Mouse (Mus musculus) midbrain, embryonic 15.5 days (tissue): Measurements from ENCODE around the gene Atp2b2. TPM values are rescaled to one million over a fixed set of nuclear protein-coding genes. Genes with fewer than 3 reads are reported as not detected.

Source experiments
- ATAC-seq: fragments of 200-750 bp; cut with Nextera tagmentation; replicated peaks from 2 replicates; pipeline ENCODE4 v1.8.0; 2017; ENCODE audit warnings: moderate TSS enrichment
- H3K27ac ChIP-seq: fragments of 300-500 bp; sonication (generic); 2 replicates; pipeline ENCODE4 v1.5.1; 2015; ENCODE audit warnings: mild to moderate bottlenecking, inconsistent platforms
- H3K27me3 ChIP-seq: fragments of 300-500 bp; sonication (generic); replicated peaks from 2 replicates; pipeline ENCODE4 v1.6.1; 2015; ENCODE audit warnings: inconsistent platforms
- H3K36me3 ChIP-seq: fragments of 300-500 bp; sonication (generic); replicated peaks from 2 replicates; pipeline ENCODE4 v1.6.1; 2015; ENCODE audit warnings: inconsistent platforms
- H3K4me1 ChIP-seq: fragments of 300-500 bp; sonication (generic); 2 replicates; pipeline ENCODE4 v1.6.1; 2015; ENCODE audit warnings: inconsistent platforms
- H3K4me2 ChIP-seq: fragments of 300-500 bp; sonication (generic); 2 replicates; pipeline ENCODE4 v1.6.1; 2015; ENCODE audit warnings: inconsistent platforms, mild to moderate bottlenecking, moderate library complexity
- H3K4me3 ChIP-seq: fragments of 300-500 bp; sonication (generic); 2 replicates; pipeline ENCODE4 v1.5.1; 2015; ENCODE audit warnings: mild to moderate bottlenecking, inconsistent platforms
- H3K9ac ChIP-seq: fragments of 300-500 bp; sonication (generic); 2 replicates; pipeline ENCODE4 v1.6.1; 2015; ENCODE audit warnings: mild to moderate bottlenecking, inconsistent platforms
- H3K9me3 ChIP-seq: fragments of 300-500 bp; sonication (generic); 2 replicates; pipeline ENCODE4 v1.6.1; 2016; ENCODE audit warnings: inconsistent platforms
- WGBS: fragments of 180-500 bp; shearing (Covaris S2); methylation state at CpG from one replicate; pipeline ENCODE4 v1.1.7; 2015; ENCODE audit warnings: mixed read lengths; 5-methylcytosine and 5-hydroxymethylcytosine counted together
- polyA plus RNA-seq: library from polyadenylated mRNA; unstranded; fragments of >200 nt; fragmentation: Nextera tagmentation; extraction: Ambion mirVana; gene quantifications from 2 replicates; pipeline ENCODE4 v1.2.1, GENCODE M21; 2015

Gene Atp2b2
- polyA plus RNA-seq, 1 experiment from 2014 or later: 25.9 TPM

GRCm38 (mm10) chr6:113836545-113836944 is 205.9 kb downstream of the Atp2b2 start:
- no peak for ATAC-seq
- WGBS: 83% methylated on average over 3 of the region's 3 CpGs
- Histone ChIP-seq H3K27ac (no peak overlapping the region), H3K4me1 (no peaks in the 10 kb centered on the region), H3K9me3 (no peaks in the 10 kb centered on the region), H3K4me2 (no peak overlapping the region), H3K4me3 (no peak overlapping the region), H3K36me3 (no peaks in the 10 kb centered on the region), H3K9ac (no peak overlapping the region), H3K27me3 (no peaks in the 10 kb centered on the region)

- Histone ChIP-seq H3K9me3 (no peaks in the 10 kb centered on the region), H3K27me3 (no peaks in the 10 kb centered on the region), H3K4me3 (no peak overlapping the region), H3K27ac (no peak overlapping the region), H3K4me1 (peaks cover 5% of the 10 kb centered on the region; the same call in 1 of the 2 replicates), H3K36me3 (no peaks in the 10 kb centered on the region), H3K4me2 (no peak overlapping the region), H3K9ac (no peak overlapping the region)
- no peak for ATAC-seq
- WGBS: 96% methylated on average over 2 of the region's 2 CpGs
These were observed 211.9 kb downstream of the Atp2b2 start for GRCm38 (mm10) chr6:113830463-113830862.

DNA sequence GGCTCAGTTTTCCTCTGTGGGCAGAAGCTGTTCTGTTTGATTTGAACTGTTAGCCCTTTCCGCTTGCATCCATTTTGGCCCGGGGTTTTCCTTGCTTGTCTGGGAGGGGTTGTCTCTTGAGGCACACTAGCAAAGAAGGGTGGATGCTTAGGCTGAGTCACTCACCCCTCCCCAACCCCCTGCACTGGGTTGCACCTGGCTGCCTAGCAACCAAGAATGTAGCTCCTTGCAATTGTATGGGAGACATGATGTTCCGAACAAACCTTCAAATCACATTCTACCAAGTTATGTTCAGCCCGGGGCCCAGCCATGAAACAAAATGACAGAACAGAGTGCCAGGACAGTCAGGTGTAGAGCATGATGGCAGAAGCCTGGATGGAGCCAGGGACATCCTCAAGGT is 215.1 kb downstream of the Atp2b2 start:
- Histone ChIP-seq H3K4me2 (no peak overlapping the region), H3K36me3 (no peaks in the 10 kb centered on the region), H3K27ac (no peak overlapping the region), H3K27me3 (no peaks in the 10 kb centered on the region), H3K9me3 (no peaks in the 10 kb centered on the region), H3K4me3 (no peak overlapping the region), H3K9ac (no peak overlapping the region), H3K4me1 (peaks cover 5% of the 10 kb centered on the region; the same call in 1 of the 2 replicates)
- WGBS: 78% methylated on average over 4 of the region's 4 CpGs
- no peak for ATAC-seq

DNA sequence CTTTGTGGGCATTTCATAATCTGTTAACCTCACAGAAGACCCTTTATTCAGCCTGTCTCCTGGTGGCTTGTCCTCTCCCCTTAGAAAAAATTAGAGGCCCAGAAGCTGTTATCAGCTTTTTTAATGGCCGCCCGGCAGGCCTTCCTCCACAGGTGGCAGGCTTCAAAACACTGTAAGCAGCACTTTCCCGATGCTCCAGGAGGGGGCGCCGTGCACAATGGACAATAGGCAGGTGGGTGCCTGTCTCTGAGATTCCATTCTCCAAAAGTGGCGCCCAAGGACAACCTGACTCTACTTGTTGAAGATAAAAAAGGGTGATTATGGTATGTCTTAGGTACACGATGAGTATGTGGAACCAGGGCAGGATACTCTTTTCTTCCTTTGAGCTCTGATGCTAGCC is 220.0 kb downstream of the Atp2b2 start:
- WGBS: 42% methylated on average over 7 of the region's 7 CpGs
- no peaks in the 10 kb centered on the region for H3K27me3 ChIP-seq
- no peak overlapping the region for H3K4me3 ChIP-seq
- H3K36me3 ChIP-seq: no peaks in the 10 kb centered on the region
- H3K27ac ChIP-seq: no peak overlapping the region
- no peak overlapping the region for H3K4me2 ChIP-seq
- ATAC-seq: no peak
- no peaks in the 10 kb centered on the region for H3K9me3 ChIP-seq
- peaks cover 3% of the 10 kb centered on the region; the same call in 1 of the 2 replicates for H3K4me1 ChIP-seq
- no peak overlapping the region for H3K9ac ChIP-seq

GRCm38 (mm10) chr6:113816690-113817089 is 225.7 kb downstream of the Atp2b2 start:
- no peak overlapping the region for H3K4me2 ChIP-seq
- no peak overlapping the region for H3K27ac ChIP-seq
- 93% methylated on average over 3 of the region's 3 CpGs for WGBS
- ATAC-seq: no peak
- H3K4me3 ChIP-seq: no peak overlapping the region
- no peaks in the 10 kb centered on the region for H3K9me3 ChIP-seq
- H3K27me3 ChIP-seq: no peaks in the 10 kb centered on the region
- 0 out of 2 replicates have a peak, but pooled peaks cover 5% of the 10 kb centered on the region for H3K36me3 ChIP-seq
- no peak overlapping the region for H3K9ac ChIP-seq
- no peaks in the 10 kb centered on the region for H3K4me1 ChIP-seq

DNA sequence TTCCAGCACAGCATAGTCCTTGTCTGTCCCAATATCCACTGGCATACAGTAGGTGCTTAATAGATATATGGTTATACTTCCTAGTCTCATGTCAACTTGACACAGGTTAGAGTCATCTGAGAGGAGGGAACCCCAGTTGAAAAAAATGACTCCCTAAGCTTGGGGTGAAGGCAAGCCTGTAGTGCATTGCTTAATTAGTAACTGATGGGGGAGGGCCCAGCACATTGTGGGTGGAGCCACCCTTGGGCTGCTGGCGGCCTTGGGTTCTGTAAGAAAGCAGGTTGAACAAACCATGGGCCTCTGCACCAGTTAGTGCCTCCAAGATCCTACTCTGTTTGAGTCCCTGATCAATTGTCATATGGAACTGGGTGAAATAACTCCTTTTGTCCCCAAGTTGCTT is 231.0 kb downstream of the Atp2b2 start:
- ATAC-seq: no peak
- no peak overlapping the region for H3K4me3 ChIP-seq
- no peak overlapping the region for H3K9ac ChIP-seq
- no peaks in the 10 kb centered on the region for H3K27me3 ChIP-seq
- H3K4me1 ChIP-seq: no peaks in the 10 kb centered on the region
- H3K4me2 ChIP-seq: no peak overlapping the region
- WGBS: 67% methylated on average over 1 of the region's 1 CpGs
- H3K27ac ChIP-seq: no peak overlapping the region
- H3K36me3 ChIP-seq: peaks cover 14% of the 10 kb centered on the region; the same call in 1 of the 2 replicates
- no peaks in the 10 kb centered on the region for H3K9me3 ChIP-seq

DNA sequence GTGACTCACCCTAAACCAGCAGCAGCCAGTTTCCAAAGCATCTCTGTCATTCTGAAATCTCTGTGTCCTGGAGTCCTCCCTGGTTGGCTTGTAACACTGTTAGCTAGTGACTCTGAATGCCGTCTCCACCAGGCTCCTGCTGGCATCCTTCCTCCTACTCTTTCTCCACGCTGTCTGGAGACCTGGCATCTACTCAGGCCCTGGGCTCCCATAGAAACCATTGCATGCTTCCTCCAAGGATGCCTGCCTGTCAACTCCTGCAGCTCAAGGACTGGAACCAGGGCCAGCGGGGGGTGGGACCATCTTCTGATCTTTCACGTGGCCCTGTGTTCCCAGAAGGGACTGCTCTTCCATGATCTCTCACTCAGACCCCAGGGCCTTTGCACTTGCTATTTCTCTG is 231.7 kb downstream of the Atp2b2 start:
- H3K9me3 ChIP-seq: peaks cover 2% of the 10 kb centered on the region; the same call in 1 of the 2 replicates
- peaks cover 22% of the 10 kb centered on the region for H3K36me3 ChIP-seq
- no peak overlapping the region for H3K9ac ChIP-seq
- no peaks in the 10 kb centered on the region for H3K27me3 ChIP-seq
- H3K4me3 ChIP-seq: no peak overlapping the region
- no peak overlapping the region for H3K27ac ChIP-seq
- H3K4me1 ChIP-seq: no peaks in the 10 kb centered on the region
- WGBS: 79% methylated on average over 4 of the region's 4 CpGs
- H3K4me2 ChIP-seq: no peak overlapping the region
- no peak for ATAC-seq

GRCm38 (mm10) chr6:113806241-113806640 is 236.2 kb downstream of the Atp2b2 start:
- no peaks in the 10 kb centered on the region for H3K4me1 ChIP-seq
- H3K9me3 ChIP-seq: peaks cover 8% of the 10 kb centered on the region
- H3K27me3 ChIP-seq: no peaks in the 10 kb centered on the region
- H3K9ac ChIP-seq: no peak overlapping the region
- ATAC-seq: no peak
- WGBS: 71% methylated on average over 5 of the region's 5 CpGs
- H3K4me2 ChIP-seq: no peak overlapping the region
- H3K27ac ChIP-seq: no peak overlapping the region
- no peak overlapping the region for H3K4me3 ChIP-seq
- peaks cover 48% of the 10 kb centered on the region for H3K36me3 ChIP-seq

GRCm38 (mm10) chr6:113801233-113801632 is 241.2 kb downstream of the Atp2b2 start:
- H3K27ac ChIP-seq: no peak overlapping the region
- H3K4me2 ChIP-seq: no peak overlapping the region
- no peak overlapping the region for H3K9ac ChIP-seq
- peaks cover 8% of the 10 kb centered on the region for H3K9me3 ChIP-seq
- no peaks in the 10 kb centered on the region for H3K27me3 ChIP-seq
- H3K4me3 ChIP-seq: no peak overlapping the region
- ATAC-seq: no peak
- peaks cover 32% of the 10 kb centered on the region for H3K36me3 ChIP-seq
- peaks cover 8% of the 10 kb centered on the region; the same call in 1 of the 2 replicates for H3K4me1 ChIP-seq

DNA sequence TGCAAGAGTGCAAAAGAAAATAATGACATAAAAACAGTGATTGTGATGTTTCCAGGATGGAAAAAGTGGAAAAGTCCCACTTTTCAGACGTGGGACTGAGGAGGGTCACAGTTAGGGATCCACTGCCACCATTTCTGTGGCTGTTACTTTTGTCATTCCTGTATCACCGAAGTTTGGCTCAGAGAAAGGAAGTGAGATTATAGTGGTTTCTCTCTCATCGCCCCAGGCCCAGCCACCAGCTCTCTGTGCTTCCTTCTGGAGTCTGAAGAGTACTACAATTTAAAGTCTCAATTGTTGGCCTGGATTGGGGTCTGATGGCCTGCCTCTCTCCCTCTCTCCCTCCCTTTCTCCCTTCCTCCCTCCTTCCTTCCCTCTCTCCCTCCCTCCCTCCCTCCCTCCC is 242.5 kb downstream of the Atp2b2 start:
- no peak overlapping the region for H3K9ac ChIP-seq
- no peak overlapping the region for H3K27ac ChIP-seq
- peaks cover 21% of the 10 kb centered on the region for H3K4me1 ChIP-seq
- no peaks in the 10 kb centered on the region for H3K9me3 ChIP-seq
- no peak for ATAC-seq
- WGBS: 72% methylated on average over 3 of the region's 3 CpGs
- H3K27me3 ChIP-seq: no peaks in the 10 kb centered on the region
- H3K36me3 ChIP-seq: peaks cover 19% of the 10 kb centered on the region
- H3K4me2 ChIP-seq: no peak overlapping the region
- H3K4me3 ChIP-seq: no peak overlapping the region

DNA sequence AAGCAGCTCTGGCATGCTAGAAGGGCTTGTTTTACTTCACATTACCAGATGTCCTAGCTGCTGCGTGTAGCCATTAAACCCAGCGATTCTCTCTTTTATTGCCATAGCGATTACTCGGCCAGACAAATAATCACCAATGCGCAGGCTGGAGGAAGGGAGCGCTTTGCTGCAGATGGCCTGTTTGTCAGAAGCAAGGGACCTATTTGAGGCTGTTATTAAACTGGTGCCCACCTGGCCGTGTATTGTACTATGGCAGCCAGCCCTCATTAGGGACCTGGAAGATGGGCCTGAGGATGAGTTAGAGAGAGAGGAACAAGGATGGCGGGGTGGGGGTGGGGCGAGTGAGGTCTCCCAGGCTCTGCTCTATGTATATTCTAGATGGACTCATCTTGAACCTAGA is 243.1 kb downstream of the Atp2b2 start:
- Histone ChIP-seq H3K9me3 (no peaks in the 10 kb centered on the region), H3K4me1 (peaks cover 22% of the 10 kb centered on the region), H3K4me2 (no peak overlapping the region), H3K36me3 (peaks cover 13% of the 10 kb centered on the region), H3K27me3 (no peaks in the 10 kb centered on the region), H3K9ac (no peak overlapping the region), H3K27ac (peak overlapping the region; percentile 14; the same call in 1 of the 2 replicates), H3K4me3 (no peak overlapping the region)
- WGBS: 43% methylated on average over 9 of the region's 9 CpGs
- ATAC-seq: no peak

DNA sequence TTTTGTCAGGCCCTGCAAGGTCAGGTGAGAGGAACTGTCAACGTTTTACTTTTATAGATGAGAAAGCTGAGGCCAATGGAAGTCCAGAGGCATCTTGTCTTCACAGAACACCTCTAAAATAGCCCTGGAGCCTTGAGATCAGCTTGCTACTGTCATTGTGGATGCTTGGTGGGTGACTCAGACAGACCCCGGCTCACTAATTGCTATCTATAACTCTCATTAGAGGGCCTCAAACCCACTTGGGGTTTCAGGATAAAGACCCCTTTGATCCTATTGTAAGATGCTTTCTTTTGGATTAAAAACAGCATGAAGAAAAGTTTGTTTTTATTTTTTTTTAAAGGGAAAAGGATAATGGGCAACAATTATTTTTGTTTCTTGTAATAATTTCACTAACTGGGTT is 243.5 kb downstream of the Atp2b2 start:
- H3K4me3 ChIP-seq: no peak overlapping the region
- no peak overlapping the region for H3K4me2 ChIP-seq
- no peak overlapping the region for H3K9ac ChIP-seq
- H3K27ac ChIP-seq: 0 out of 2 replicates have a peak overlapping the region, but pooled peaks have one; percentile 14
- no peaks in the 10 kb centered on the region for H3K9me3 ChIP-seq
- peaks cover 11% of the 10 kb centered on the region; the same call in 1 of the 2 replicates for H3K36me3 ChIP-seq
- H3K27me3 ChIP-seq: no peaks in the 10 kb centered on the region
- peaks cover 22% of the 10 kb centered on the region for H3K4me1 ChIP-seq
- WGBS: 17% methylated on average over 2 of the region's 2 CpGs
- no peak for ATAC-seq

DNA sequence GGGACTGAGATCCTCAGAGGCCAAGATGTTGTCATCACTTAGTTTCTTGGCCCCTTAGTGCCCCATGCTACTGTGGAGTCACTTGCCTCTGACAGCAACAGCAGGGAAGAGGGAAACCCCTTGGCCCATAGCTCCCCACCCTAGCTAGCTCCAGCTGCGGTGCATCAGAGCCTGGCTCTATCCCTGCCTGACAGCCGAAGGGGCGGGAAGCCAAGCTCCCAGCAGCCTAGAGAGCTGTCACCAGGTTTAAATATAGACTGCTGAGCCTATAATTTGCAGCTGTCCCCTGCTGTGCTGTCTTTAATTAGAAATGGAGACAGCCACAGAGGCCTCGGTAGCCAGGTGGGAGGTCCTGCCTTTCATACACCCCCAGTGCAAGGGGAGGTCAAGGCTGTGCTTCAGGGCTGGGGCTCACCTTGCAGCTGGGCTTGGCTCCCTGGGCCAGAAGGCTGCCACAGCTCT is 247.1 kb downstream of the Atp2b2 start:
- WGBS: 8% methylated on average over 4 of the region's 4 CpGs
- no peaks in the 10 kb centered on the region for H3K27me3 ChIP-seq
- H3K36me3 ChIP-seq: 0 out of 2 replicates have a peak, but pooled peaks cover 3% of the 10 kb centered on the region
- no peak overlapping the region for H3K4me3 ChIP-seq
- no peaks in the 10 kb centered on the region for H3K9me3 ChIP-seq
- peak; percentile 39; the same call in 1 of the 2 replicates for ATAC-seq
- peaks cover 22% of the 10 kb centered on the region for H3K4me1 ChIP-seq
- H3K4me2 ChIP-seq: no peak overlapping the region
- no peak overlapping the region for H3K9ac ChIP-seq
- H3K27ac ChIP-seq: peak overlapping the region; percentile 57; the same call in 1 of the 2 replicates
